Mouse (Mus musculus) E14TG2a.4 (cell line): Measurements from ENCODE around the gene Aldh1a3.

Experiments
- CTCF ChIP-seq: conservative IDR thresholded peaks from 2 replicates; pipeline ENCODE4 v1.5.1; 2014; ENCODE audit warnings: low read length
- NANOG ChIP-seq: IDR thresholded peaks from 2 replicates; pipeline ENCODE4 v1.6.1; 2014; ENCODE audit warnings: borderline replicate concordance, low read length, mixed read lengths
- POU5F1 ChIP-seq: IDR thresholded peaks from 2 replicates; pipeline ENCODE4 v1.6.1; 2014; ENCODE audit warnings: low read length, borderline replicate concordance

DNA sequence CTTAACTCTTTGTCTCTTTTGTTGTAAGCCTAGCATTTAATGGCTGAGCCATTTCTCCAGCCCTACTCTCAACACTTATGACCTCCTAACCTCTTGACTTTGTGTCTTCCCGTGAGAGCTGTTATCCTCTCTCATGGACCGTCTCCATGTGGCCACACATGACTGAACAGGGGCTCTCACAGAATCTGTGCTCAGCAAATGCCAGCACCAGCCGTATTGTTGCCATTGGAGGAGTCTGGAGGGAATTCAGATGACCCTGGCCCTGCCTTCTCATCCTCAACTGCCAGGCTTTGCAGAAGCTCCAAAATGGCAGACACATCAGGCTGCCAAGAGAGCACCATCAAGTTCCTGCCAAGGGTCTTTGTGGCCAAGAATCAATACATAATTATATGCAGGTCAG, 30.0 kb downstream of the Aldh1a3 start:
- TF ChIP-seq CTCF (no peak), NANOG (no peak), POU5F1 (no peak)
